Mouse (Mus musculus) kidney, embryonic 14.5 days (tissue): ENCODE measurements around the gene Slc9a6. TPM values are rescaled to one million over a fixed set of nuclear protein-coding genes. Genes with fewer than 3 reads are reported as not detected.

Experiments used
- ATAC-seq: fragments of 200-750 bp; cut with Nextera tagmentation; 2 replicates; pipeline ENCODE4 v1.8.0; 2017; ENCODE audit warnings: moderate number of reproducible peaks, mild to moderate bottlenecking, moderate TSS enrichment, moderate library complexity; ENCODE audit not compliant: low FRiP score, low TSS enrichment
- H3K27ac ChIP-seq: fragments of 300-500 bp; sonication (generic); 2 replicates; pipeline ENCODE4 v1.5.1; 2014; ENCODE audit warnings: low read depth, mild to moderate bottlenecking, low read length, moderate library complexity, mixed read lengths
- H3K27me3 ChIP-seq: fragments of 300-500 bp; sonication (generic); 2 replicates; pipeline ENCODE4 v1.6.1; 2014; ENCODE audit warnings: mild to moderate bottlenecking, low read length; ENCODE audit not compliant: control insufficient read depth, insufficient read depth
- H3K36me3 ChIP-seq: fragments of 300-500 bp; sonication (generic); 2 replicates; pipeline ENCODE4 v1.6.1; 2014; ENCODE audit warnings: low read length, mixed read lengths; ENCODE audit not compliant: control insufficient read depth, insufficient read depth
- H3K4me1 ChIP-seq: fragments of 300-500 bp; sonication (generic); 2 replicates; pipeline ENCODE4 v1.6.1; 2014; ENCODE audit warnings: low read length, mixed read lengths; ENCODE audit not compliant: control insufficient read depth, insufficient read depth
- H3K4me2 ChIP-seq: fragments of 300-500 bp; sonication (generic); replicated peaks from 2 replicates; pipeline ENCODE4 v1.6.1; 2014; ENCODE audit warnings: low read depth, mild to moderate bottlenecking, low read length
- H3K4me3 ChIP-seq: fragments of 300-500 bp; sonication (generic); 2 replicates; pipeline ENCODE4 v1.5.1; 2014; ENCODE audit warnings: mild to moderate bottlenecking, low read length
- H3K9ac ChIP-seq: fragments of 300-500 bp; sonication (generic); 2 replicates; pipeline ENCODE4 v1.6.1; 2014; ENCODE audit warnings: low read depth, mild to moderate bottlenecking, low read length, moderate library complexity
- H3K9me3 ChIP-seq: fragments of 300-500 bp; sonication (generic); 2 replicates; pipeline ENCODE4 v1.6.1; 2016; ENCODE audit warnings: low read length; ENCODE audit not compliant: control insufficient read depth
- WGBS: fragments of 180-500 bp; shearing (Covaris S2); extraction: QIAGEN DNeasy Blood & Tissue Kit; methylation state at CpG from one replicate; pipeline ENCODE4 v1.1.7; 2014; 5-methylcytosine and 5-hydroxymethylcytosine counted together
- polyA plus RNA-seq: library from polyadenylated mRNA; unstranded; fragments of >200 nt; fragmentation: Nextera tagmentation; extraction: Ambion mirVana; gene quantifications from 2 replicates; pipeline ENCODE4 v1.2.1, GENCODE M21; 2014

Gene Slc9a6
- polyA plus RNA-seq, 1 experiment from 2014 or later: 7.3 TPM

DNA sequence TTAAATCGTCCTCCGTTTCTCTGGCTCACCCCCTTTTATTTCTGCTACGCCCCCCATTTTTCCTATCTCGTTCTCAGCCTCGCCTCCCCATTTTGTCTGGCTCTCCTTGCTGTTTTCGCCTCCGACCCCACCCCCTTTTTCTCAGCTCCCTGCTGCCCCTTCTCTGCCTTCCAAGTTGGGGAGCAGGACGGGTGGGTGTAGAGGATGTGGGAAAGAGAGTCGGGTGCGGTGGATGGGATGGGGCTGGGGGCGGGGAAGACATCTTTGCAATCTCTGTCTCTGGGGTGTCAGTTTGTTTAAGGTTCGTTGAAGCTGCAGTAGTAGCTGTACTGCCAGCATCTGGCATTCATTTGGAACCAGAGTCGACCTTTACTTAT is 749 bp downstream of the Slc9a6 start:
- Histone ChIP-seq H3K4me2 (peak overlapping the region; percentile 40), H3K9me3 (no peaks in the 10 kb centered on the region), H3K27ac (no peak overlapping the region), H3K4me3 (peak overlapping the region; percentile 57), H3K36me3 (no peaks in the 10 kb centered on the region), H3K27me3 (no peaks in the 10 kb centered on the region), H3K9ac (peak overlapping the region; percentile 70; the same call in 1 of the 2 replicates), H3K4me1 (no peaks in the 10 kb centered on the region)
- peak; percentile 11; the same call in 1 of the 2 replicates for ATAC-seq
- 30% methylated on average over 13 of the region's 13 CpGs for WGBS

DNA sequence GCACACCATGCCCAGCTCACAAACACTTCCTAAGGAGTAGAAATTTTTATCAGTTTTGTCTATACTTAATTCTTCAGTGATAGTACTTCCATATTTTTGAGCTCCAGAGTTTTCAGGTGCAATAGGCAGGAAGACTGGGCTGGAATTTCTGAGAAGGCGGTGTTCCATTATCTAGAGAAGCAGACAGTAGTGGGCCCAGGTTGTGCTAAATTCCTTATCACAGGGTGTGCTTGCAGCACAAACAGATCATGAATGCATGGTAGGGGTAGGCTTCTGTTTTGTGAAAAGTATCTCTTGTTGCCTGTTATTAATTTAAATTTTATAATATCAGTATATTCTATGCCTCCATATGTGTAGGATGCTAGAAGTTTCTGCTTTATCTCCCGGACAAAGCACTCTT is 5.7 kb downstream of the Slc9a6 start:
- Histone ChIP-seq H3K4me1 (no peaks in the 10 kb centered on the region), H3K4me3 (no peak overlapping the region), H3K36me3 (no peaks in the 10 kb centered on the region), H3K4me2 (no peak overlapping the region), H3K27ac (no peak overlapping the region), H3K27me3 (no peaks in the 10 kb centered on the region), H3K9me3 (no peaks in the 10 kb centered on the region), H3K9ac (no peak overlapping the region)
- 87% methylated on average over 2 of the region's 2 CpGs for WGBS
- no peak for ATAC-seq

DNA sequence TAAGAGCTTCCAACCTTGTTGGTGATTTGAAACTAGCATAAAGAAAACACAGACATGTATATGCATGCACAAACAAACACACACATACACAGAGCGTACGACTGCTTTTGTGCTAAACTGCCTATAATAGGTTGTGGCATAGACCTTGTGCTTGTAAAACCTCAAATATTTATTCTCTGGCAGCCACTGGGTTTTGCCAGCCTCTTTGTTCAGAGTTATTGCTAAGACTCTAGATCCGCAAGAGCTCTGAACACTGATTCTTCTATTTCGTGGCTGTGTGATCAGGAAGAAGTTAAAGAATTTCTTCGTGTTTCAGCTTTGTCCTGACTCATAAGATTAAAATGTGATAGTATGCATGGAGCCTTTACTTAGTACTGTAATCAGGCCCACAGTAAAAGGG is 26.6 kb downstream of the Slc9a6 start:
- H3K36me3 ChIP-seq: no peaks in the 10 kb centered on the region
- no peak overlapping the region for H3K4me3 ChIP-seq
- H3K9me3 ChIP-seq: no peaks in the 10 kb centered on the region
- no peak overlapping the region for H3K27ac ChIP-seq
- ATAC-seq: no peak
- no peak overlapping the region for H3K9ac ChIP-seq
- no peaks in the 10 kb centered on the region for H3K27me3 ChIP-seq
- no peak overlapping the region for H3K4me2 ChIP-seq
- no peaks in the 10 kb centered on the region for H3K4me1 ChIP-seq
- WGBS: 85% methylated on average over 5 of the region's 5 CpGs

DNA sequence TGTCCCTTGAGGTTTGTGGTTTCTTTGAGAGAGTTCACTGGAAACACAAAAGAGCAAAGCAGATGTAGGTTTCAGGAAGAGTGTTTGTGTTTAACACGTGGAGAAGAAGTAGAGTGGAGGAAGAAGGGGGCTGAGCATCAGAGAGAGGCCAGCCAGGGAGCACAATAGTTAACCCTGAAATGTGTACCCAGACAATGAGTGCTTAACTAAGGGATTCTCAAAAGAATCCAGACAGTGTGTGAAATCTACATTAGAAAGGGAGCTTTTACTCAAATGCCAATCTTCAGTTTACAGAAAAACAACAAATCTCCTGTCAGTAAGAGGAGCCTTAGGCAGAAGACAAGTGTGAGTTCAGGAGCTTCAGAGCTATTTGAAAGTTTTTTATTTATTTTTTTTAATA is 30.5 kb downstream of the Slc9a6 start:
- no peak overlapping the region for H3K27ac ChIP-seq
- H3K9me3 ChIP-seq: no peaks in the 10 kb centered on the region
- H3K4me2 ChIP-seq: no peak overlapping the region
- H3K36me3 ChIP-seq: no peaks in the 10 kb centered on the region
- no peaks in the 10 kb centered on the region for H3K4me1 ChIP-seq
- no peaks in the 10 kb centered on the region for H3K27me3 ChIP-seq
- no peak overlapping the region for H3K4me3 ChIP-seq
- H3K9ac ChIP-seq: no peak overlapping the region
- WGBS: 24% methylated on average over 1 of the region's 1 CpGs
- no peak for ATAC-seq

DNA sequence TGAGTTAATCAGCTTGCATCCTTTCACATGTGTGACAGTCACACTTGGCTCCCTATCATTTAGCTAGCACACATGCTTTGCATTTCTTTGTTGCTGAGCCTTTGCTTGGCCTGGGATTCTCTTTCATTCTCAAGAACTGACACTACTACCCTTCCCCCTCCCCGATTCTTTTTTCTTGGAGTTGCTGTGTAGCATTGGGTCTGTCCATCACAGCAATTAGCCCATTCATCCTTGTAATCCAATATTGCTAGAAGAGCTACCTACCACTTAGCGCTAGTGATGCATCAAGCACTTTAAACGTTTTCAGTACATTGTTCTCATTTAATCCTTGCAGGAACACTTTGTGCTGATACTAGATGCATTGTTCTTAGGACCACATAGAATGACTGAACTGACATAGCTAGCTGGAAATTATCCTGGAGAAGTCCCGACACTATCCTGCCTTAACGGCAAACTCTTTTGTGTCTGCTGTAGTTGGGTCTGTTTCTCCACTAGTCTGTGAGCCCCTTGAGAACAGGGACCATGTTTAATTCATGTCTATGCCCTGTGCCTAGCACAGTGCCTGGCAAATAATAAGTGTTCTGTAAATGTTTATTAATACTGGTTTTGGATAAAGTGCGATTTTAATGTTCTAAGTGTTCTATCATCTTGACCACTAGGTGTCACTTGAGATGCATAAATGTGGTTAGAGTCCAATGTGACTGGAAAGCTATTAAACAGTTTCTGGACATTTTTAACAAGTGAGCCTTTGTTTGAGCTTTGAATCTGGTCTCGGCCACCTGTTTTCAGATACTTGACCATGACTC is 40.2 kb downstream of the Slc9a6 start:
- no peak for ATAC-seq
- no peaks in the 10 kb centered on the region for H3K36me3 ChIP-seq
- no peak overlapping the region for H3K4me2 ChIP-seq
- no peaks in the 10 kb centered on the region for H3K9me3 ChIP-seq
- H3K9ac ChIP-seq: no peak overlapping the region
- no peak overlapping the region for H3K27ac ChIP-seq
- no peaks in the 10 kb centered on the region for H3K27me3 ChIP-seq
- H3K4me3 ChIP-seq: no peak overlapping the region
- no peaks in the 10 kb centered on the region for H3K4me1 ChIP-seq
- 67% methylated on average over 7 of the region's 7 CpGs for WGBS

DNA sequence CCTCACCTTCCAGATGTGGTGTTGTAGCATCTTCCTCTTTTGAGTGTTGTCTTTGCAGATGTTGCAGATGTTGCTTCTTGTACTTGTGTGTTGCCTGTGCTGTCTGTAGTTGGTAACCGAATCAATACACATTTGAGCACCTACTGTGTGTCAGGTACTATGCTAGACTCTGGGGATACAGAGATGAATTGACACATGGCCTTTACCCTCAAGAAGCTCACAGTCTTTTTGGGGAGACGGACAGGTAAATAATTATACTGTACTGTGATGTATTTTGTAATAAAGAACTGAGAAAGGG is 40.7 kb downstream of the Slc9a6 start:
- H3K4me2 ChIP-seq: no peak overlapping the region
- ATAC-seq: no peak
- WGBS: 82% methylated on average over 2 of the region's 2 CpGs

DNA sequence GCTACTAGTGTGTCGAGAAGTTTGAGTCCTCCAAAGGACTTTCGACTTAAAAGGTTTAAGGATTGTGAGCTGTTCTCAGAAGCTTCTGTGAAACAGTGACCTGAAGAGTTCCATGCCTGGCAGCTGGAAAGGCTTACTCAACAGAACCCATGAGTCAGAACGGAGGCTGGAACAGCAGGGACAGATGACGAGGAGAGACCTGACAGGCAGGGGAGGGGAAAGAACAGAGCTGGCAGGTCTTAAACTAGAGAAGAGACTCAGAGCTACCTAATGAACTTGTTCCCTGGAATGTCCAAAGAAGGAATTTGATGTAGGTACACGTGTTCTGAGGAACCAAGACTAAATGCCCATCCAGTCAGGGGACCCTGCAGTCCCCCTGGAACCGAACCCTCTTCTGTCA is 41.3 kb downstream of the Slc9a6 start:
- H3K4me1 ChIP-seq: no peaks in the 10 kb centered on the region
- no peaks in the 10 kb centered on the region for H3K36me3 ChIP-seq
- no peak overlapping the region for H3K9ac ChIP-seq
- no peak overlapping the region for H3K4me2 ChIP-seq
- H3K27ac ChIP-seq: no peak overlapping the region
- no peaks in the 10 kb centered on the region for H3K9me3 ChIP-seq
- no peak for ATAC-seq
- no peaks in the 10 kb centered on the region for H3K27me3 ChIP-seq
- no peak overlapping the region for H3K4me3 ChIP-seq
- 79% methylated on average over 6 of the region's 6 CpGs for WGBS

More for the DNA sequence above, 40.7 kb downstream of the Slc9a6 start:
- no peak overlapping the region for H3K4me3 ChIP-seq
- no peaks in the 10 kb centered on the region for H3K4me1 ChIP-seq
- no peaks in the 10 kb centered on the region for H3K27me3 ChIP-seq
- H3K36me3 ChIP-seq: no peaks in the 10 kb centered on the region
- no peak overlapping the region for H3K9ac ChIP-seq
- H3K9me3 ChIP-seq: no peaks in the 10 kb centered on the region
- no peak overlapping the region for H3K27ac ChIP-seq

DNA sequence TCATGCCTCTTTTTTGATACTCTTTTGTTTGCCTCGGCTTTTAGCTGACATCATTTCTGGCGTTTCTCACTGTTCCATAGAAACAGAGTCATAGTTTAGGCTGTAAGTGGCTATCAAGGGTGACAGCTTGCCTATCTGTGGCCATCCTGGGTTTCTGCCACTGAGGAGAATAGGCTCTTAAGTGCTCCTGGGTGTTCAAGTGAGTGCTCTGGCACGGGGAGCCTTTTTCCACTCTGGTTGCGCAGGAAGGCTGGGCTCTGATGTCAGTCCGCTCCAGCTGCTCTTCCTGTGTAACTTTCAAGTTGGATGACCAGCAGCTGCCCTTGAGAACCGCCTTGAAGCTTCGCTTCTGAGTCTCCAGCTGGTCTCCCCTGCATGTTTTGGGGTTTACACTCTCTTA is 42.2 kb downstream of the Slc9a6 start:
- H3K27ac ChIP-seq: no peak overlapping the region
- no peaks in the 10 kb centered on the region for H3K9me3 ChIP-seq
- H3K9ac ChIP-seq: no peak overlapping the region
- no peaks in the 10 kb centered on the region for H3K36me3 ChIP-seq
- H3K4me1 ChIP-seq: no peaks in the 10 kb centered on the region
- 75% methylated on average over 7 of the region's 7 CpGs for WGBS
- H3K4me3 ChIP-seq: no peak overlapping the region
- H3K4me2 ChIP-seq: no peak overlapping the region
- ATAC-seq: no peak
- H3K27me3 ChIP-seq: no peaks in the 10 kb centered on the region

DNA sequence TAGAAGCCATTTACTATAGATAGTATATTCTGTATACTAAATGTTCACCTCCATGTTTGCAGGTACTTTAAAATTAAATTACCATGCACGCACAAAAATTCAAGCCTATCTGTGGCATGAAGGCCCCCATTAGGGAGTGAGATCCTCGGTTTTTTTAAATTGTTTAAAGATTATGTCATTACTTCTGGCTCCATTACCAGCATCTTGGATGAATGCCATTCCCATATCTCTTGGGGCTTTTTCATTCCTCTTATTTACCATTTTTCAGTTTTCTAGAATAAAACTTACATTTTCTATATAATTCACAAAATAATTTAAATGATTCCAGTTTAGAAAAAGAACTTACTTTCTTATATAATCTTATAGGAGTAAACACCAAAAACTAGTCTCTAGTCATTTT is 46.1 kb downstream of the Slc9a6 start:
- WGBS: 78% methylated on average over 2 of the region's 2 CpGs
- no peaks in the 10 kb centered on the region for H3K4me1 ChIP-seq
- no peaks in the 10 kb centered on the region for H3K36me3 ChIP-seq
- no peak overlapping the region for H3K4me3 ChIP-seq
- no peak overlapping the region for H3K9ac ChIP-seq
- H3K27me3 ChIP-seq: no peaks in the 10 kb centered on the region
- H3K4me2 ChIP-seq: no peak overlapping the region
- ATAC-seq: no peak
- no peaks in the 10 kb centered on the region for H3K9me3 ChIP-seq
- H3K27ac ChIP-seq: no peak overlapping the region
